Mouse (Mus musculus): ENCODE measurements at regions not wholly inside any gene's neighbourhood (a gene's known extent, or its start where the extent isn't known, plus 50 kb on each side); places are given as distances from the start of the nearest gene placed in this dataset.

DNA sequence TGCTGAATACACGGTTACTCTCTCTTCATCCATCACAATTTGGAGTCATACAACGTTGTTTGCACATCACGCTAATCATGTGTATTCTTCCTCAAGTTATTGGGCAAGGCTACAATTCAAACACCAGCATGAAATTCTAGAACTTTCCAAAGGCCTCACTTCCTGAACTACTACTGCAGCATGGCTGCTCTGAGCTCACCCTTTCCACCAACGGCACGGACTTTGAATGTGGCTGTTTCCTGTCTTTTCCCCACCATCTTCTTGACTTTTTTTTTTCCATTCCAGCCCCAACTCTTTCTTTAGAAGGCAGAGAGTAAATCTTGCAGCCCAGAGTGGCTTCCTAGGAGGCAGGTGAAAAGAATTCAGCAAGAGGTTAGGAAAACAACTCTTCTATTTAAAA, 129.2 kb upstream of the Lmo4 start:
- DNase-seq (ENCODE audit: low spot score) (no peak), ATAC-seq (ENCODE audit: insufficient number of reproducible peaks, low FRiP score, low TSS enrichment, low read depth) (no peak)
- no peak overlapping the region for H3K27ac ChIP-seq (replicated peaks; ENCODE audit: low read depth, low read length)
- no peaks in the 10 kb centered on the region for H3K9me3 ChIP-seq (ENCODE audit: control insufficient read depth, low read length)
- 89% methylated on average over 5 of the region's 5 CpGs for WGBS
- no peak overlapping the region for H3K9ac ChIP-seq (ENCODE audit: low read length)
- no peak overlapping the region for H3K4me3 ChIP-seq (ENCODE audit: low read depth, low read length)
- H3K36me3 ChIP-seq (ENCODE audit: control insufficient read depth, insufficient read depth, low read length), result no peaks in the 10 kb centered on the region
- H3K27me3 ChIP-seq (ENCODE audit: control insufficient read depth, insufficient read depth, low read length), result no peaks in the 10 kb centered on the region
- no peaks in the 10 kb centered on the region for H3K4me1 ChIP-seq (ENCODE audit: control insufficient read depth, insufficient read depth, low read length)
- no peak overlapping the region for H3K4me2 ChIP-seq (ENCODE audit: low read depth, severe bottlenecking)

DNA sequence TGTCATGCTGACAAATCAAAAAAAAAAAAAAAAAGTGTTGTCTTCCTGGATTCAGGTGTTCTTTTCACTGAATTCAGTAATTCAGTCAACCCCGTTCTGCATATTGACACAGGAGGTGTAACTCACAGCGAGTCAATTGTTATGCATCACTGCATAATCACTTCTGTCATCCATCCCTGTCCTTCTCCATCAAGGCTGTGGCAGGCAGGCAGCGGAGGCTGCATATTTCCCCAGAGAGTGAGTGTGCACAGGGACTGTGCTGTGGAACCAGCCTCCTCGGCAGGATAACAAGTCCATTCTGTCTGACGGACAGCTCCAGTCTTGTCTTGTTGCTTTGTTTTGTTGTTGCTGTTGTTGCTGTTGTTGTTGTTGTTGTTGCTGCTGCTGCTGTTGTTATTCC, 127.3 kb upstream of the Lmo4 start:
- no peak for DNase-seq (ENCODE audit: low spot score)
- Histone ChIP-seq H3K9me3 (ENCODE audit: control insufficient read depth, low read length) (no peaks in the 10 kb centered on the region), H3K4me1 (ENCODE audit: control insufficient read depth, insufficient read depth, low read length) (no peaks in the 10 kb centered on the region), H3K27me3 (ENCODE audit: control insufficient read depth, insufficient read depth, low read length) (no peaks in the 10 kb centered on the region), H3K27ac (replicated peaks; ENCODE audit: low read depth, low read length) (no peak overlapping the region), H3K36me3 (ENCODE audit: control insufficient read depth, insufficient read depth, low read length) (no peaks in the 10 kb centered on the region), H3K4me3 (ENCODE audit: low read depth, low read length) (no peak overlapping the region), H3K4me2 (ENCODE audit: low read depth, severe bottlenecking) (no peak overlapping the region), H3K9ac (ENCODE audit: low read length) (no peak overlapping the region)
- WGBS, result 21% methylated on average over 5 of the region's 5 CpGs
- no peak for ATAC-seq (ENCODE audit: insufficient number of reproducible peaks, low FRiP score, low TSS enrichment, low read depth)

DNA sequence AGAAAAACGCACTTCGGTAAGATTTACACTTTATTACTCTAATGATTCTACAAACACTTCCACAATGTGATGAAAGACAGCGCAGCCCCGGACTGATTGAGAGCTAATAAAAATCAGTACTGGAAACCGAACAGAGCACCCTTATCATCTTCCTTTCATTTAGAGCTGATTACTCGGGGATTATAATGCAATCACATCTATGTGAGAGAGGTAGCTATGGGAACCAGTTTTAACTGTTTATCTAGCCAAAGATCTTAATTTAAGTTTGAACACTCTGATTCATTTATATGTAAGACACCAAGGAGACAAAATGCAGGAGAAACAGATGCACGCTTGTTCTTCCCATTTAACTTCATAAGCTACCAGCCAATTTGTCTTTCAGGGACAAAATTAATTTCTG, 124.1 kb upstream of the Lmo4 start:
- WGBS, result 64% methylated on average over 7 of the region's 7 CpGs

DNA sequence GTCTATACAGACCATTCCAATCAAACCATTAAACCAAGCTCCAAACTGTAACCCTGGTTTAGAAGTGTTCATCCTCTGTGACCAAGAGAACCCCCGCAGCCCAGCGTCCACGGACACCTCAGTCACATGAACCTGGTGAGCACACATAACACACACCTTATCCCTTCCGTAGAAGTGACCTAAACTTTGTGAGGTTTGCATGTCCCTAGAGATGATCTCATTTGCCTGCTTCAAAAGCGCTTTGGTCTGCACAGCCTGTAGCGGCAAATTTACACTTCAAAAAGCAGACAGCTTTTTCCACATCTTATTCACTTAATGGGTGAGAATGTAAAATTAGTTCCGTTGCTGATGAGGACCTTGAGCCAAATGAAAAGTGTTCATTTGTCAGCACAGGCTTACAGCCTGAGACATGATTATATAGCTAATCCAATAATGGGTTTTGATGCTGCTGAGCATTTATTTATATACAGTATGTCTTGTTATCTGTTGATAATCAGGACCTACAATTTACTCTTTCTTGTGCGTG, 122.3 kb upstream of the Lmo4 start:
- H3K9ac ChIP-seq (ENCODE audit: low read length), result no peak overlapping the region
- no peaks in the 10 kb centered on the region for H3K4me1 ChIP-seq (ENCODE audit: control insufficient read depth, insufficient read depth, low read length)
- WGBS, result 95% methylated on average over 8 of the region's 8 CpGs
- no peak overlapping the region for H3K4me2 ChIP-seq (ENCODE audit: low read depth, severe bottlenecking)
- no peak for DNase-seq (ENCODE audit: low spot score)
- no peak overlapping the region for H3K4me3 ChIP-seq (ENCODE audit: low read depth, low read length)
- H3K36me3 ChIP-seq (ENCODE audit: control insufficient read depth, insufficient read depth, low read length), result no peaks in the 10 kb centered on the region
- no peaks in the 10 kb centered on the region for H3K9me3 ChIP-seq (ENCODE audit: control insufficient read depth, low read length)
- no peaks in the 10 kb centered on the region for H3K27me3 ChIP-seq (ENCODE audit: control insufficient read depth, insufficient read depth, low read length)
- ATAC-seq (ENCODE audit: insufficient number of reproducible peaks, low FRiP score, low TSS enrichment, low read depth), result no peak
- no peak overlapping the region for H3K27ac ChIP-seq (replicated peaks; ENCODE audit: low read depth, low read length)

More for the DNA sequence above, 124.1 kb upstream of the Lmo4 start:
- Histone ChIP-seq H3K27me3 (ENCODE audit: control insufficient read depth, insufficient read depth, low read length) (no peaks in the 10 kb centered on the region), H3K9ac (ENCODE audit: low read length) (no peak overlapping the region), H3K9me3 (ENCODE audit: control insufficient read depth, low read length) (no peaks in the 10 kb centered on the region), H3K4me2 (ENCODE audit: low read depth, severe bottlenecking) (no peak overlapping the region), H3K36me3 (ENCODE audit: control insufficient read depth, insufficient read depth, low read length) (no peaks in the 10 kb centered on the region), H3K27ac (replicated peaks; ENCODE audit: low read depth, low read length) (no peak overlapping the region), H3K4me1 (ENCODE audit: control insufficient read depth, insufficient read depth, low read length) (no peaks in the 10 kb centered on the region), H3K4me3 (ENCODE audit: low read depth, low read length) (no peak overlapping the region)
- DNase-seq (ENCODE audit: low spot score) (no peak), ATAC-seq (ENCODE audit: insufficient number of reproducible peaks, low FRiP score, low TSS enrichment, low read depth) (no peak)

DNA sequence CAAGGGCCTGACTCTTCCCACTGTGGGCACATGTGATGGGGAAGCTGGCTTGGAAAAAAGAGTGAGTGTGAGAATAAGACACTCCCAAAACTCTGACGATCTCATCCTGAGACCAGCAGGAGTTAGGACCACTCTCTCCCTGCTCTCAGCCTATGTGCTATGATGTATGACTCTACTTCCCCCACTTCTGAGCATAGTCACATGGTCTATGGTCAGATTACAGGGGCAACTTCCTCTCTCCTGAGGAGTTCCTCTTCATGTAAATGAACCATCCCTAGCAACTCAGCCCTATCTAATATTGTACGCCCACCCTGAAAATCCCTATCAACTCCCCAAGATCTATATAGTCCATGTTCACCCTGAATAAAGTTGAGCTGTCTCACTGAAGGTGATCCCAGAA, 120.0 kb upstream of the Lmo4 start:
- Histone ChIP-seq H3K27me3 (ENCODE audit: control insufficient read depth, insufficient read depth, low read length) (no peaks in the 10 kb centered on the region), H3K9me3 (ENCODE audit: control insufficient read depth, low read length) (no peaks in the 10 kb centered on the region), H3K4me1 (ENCODE audit: control insufficient read depth, insufficient read depth, low read length) (no peaks in the 10 kb centered on the region), H3K27ac (replicated peaks; ENCODE audit: low read depth, low read length) (no peak overlapping the region), H3K9ac (ENCODE audit: low read length) (no peak overlapping the region), H3K4me3 (ENCODE audit: low read depth, low read length) (no peak overlapping the region), H3K4me2 (ENCODE audit: low read depth, severe bottlenecking) (no peak overlapping the region), H3K36me3 (ENCODE audit: control insufficient read depth, insufficient read depth, low read length) (no peaks in the 10 kb centered on the region)
- no peak for ATAC-seq (ENCODE audit: insufficient number of reproducible peaks, low FRiP score, low TSS enrichment, low read depth)
- WGBS, result 93% methylated on average over 2 of the region's 2 CpGs
- DNase-seq (ENCODE audit: low spot score), result no peak

DNA sequence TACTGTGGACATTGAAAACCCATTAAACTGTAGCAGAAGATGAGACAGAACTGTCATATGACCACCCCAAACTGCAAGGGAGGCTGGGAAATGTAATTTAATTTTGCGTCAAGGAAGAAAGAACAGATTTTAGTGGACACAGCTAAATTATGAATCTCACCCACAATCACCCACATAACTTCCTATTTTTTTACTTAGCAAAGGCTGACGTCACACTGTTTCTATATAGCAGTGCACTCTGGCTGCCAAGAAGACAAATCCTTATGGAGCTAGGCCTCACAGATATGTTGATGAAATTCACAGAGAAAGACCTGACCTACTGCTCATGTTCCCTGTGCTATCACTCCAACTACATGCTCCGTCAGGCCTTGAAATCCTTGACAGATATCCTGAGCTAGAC, 118.5 kb upstream of the Lmo4 start:
- WGBS, result 92% methylated on average over 3 of the region's 3 CpGs
- Histone ChIP-seq H3K9me3 (ENCODE audit: control insufficient read depth, low read length) (no peaks in the 10 kb centered on the region), H3K4me2 (ENCODE audit: low read depth, severe bottlenecking) (no peak overlapping the region), H3K4me1 (ENCODE audit: control insufficient read depth, insufficient read depth, low read length) (peaks cover 4% of the 10 kb centered on the region), H3K27me3 (ENCODE audit: control insufficient read depth, insufficient read depth, low read length) (no peaks in the 10 kb centered on the region), H3K4me3 (ENCODE audit: low read depth, low read length) (no peak overlapping the region), H3K36me3 (ENCODE audit: control insufficient read depth, insufficient read depth, low read length) (no peaks in the 10 kb centered on the region), H3K9ac (ENCODE audit: low read length) (no peak overlapping the region), H3K27ac (replicated peaks; ENCODE audit: low read depth, low read length) (no peak overlapping the region)
- DNase-seq (ENCODE audit: low spot score), result no peak
- ATAC-seq (ENCODE audit: insufficient number of reproducible peaks, low FRiP score, low TSS enrichment, low read depth), result no peak

DNA sequence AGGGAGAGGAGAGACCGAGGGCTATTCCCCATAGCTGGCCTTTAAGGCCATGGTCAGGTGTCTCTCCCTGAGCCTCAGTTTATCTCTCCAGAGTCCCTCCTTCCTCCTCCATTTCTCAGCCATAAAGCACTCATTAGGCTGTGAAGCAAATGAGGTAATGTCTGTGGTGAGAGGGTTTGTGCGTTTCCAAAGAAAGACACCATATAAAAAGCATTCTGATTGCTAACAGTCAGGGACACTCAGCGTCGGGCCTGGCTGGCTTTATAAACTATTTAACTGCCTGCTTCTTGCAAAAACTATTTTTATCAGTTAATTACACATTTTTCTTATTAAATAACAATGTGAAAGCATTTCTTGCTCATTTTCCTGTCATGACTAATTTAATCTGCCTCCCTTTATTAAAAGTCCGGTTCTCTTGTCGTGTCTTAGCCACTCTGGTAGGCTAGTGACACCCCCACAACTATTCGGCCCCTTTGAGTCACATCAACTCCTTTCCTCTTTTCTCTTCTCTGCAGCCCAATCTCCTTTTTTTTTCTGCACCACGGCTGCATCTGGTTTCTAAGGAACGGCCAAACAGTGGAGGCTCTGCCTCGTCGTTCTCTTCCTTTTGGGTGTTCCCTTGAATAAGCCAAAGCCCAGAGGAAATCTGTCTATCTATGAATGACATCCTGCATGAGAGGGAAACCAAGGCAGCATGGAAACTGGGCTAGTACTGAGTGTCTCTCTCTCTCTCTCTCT, 114.6 kb upstream of the Lmo4 start:
- Histone ChIP-seq H3K27ac (replicated peaks; ENCODE audit: low read depth, low read length) (no peak overlapping the region), H3K4me1 (ENCODE audit: control insufficient read depth, insufficient read depth, low read length) (peaks cover 4% of the 10 kb centered on the region), H3K9ac (ENCODE audit: low read length) (no peak overlapping the region), H3K4me3 (ENCODE audit: low read depth, low read length) (no peak overlapping the region), H3K36me3 (ENCODE audit: control insufficient read depth, insufficient read depth, low read length) (no peaks in the 10 kb centered on the region), H3K27me3 (ENCODE audit: control insufficient read depth, insufficient read depth, low read length) (no peaks in the 10 kb centered on the region), H3K4me2 (ENCODE audit: low read depth, severe bottlenecking) (no peak overlapping the region), H3K9me3 (ENCODE audit: control insufficient read depth, low read length) (no peaks in the 10 kb centered on the region)
- ATAC-seq (ENCODE audit: insufficient number of reproducible peaks, low FRiP score, low TSS enrichment, low read depth) (no peak), DNase-seq (ENCODE audit: low spot score) (no peak)
- 59% methylated on average over 11 of the region's 11 CpGs for WGBS

DNA sequence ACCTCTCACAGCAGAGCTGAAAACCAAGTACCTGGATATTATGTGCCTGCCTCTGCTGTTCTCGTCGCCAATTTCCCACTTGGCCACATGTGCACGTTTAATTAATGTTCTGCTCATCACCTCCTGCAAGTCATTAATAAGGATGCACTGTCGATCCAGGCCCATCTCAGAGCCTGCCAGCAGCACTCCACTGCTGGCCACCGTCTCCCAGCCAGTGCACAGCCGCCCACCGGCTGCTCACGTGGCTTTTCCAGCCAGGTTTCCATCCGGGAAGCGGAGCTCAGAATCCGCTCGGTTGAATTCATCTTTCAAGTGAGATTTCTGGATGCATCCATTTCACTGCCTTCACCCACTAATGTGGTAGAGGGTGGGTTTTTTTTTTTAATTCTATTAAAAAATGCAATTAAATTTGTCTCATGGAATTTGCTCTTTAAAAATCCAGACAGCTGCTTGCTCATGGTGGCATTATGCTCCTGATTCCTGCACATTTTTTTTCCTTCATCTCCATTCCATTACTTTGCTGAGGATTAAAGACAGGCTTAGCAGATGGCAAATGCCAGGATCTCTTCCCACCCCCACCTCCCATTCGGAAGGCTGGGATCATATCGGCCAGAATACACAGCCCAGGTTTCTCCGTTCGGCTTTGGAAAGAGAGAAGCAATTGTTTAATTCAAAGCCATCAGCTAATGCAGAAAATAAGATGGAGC, 113.9 kb upstream of the Lmo4 start:
- 0 out of 2 replicates have a peak, but pooled peaks have one; percentile 35 for ATAC-seq (ENCODE audit: insufficient number of reproducible peaks, low FRiP score, low TSS enrichment, low read depth)
- Histone ChIP-seq H3K4me2 (ENCODE audit: low read depth, severe bottlenecking) (no peak overlapping the region), H3K9ac (ENCODE audit: low read length) (no peak overlapping the region), H3K4me1 (ENCODE audit: control insufficient read depth, insufficient read depth, low read length) (peaks cover 4% of the 10 kb centered on the region), H3K9me3 (ENCODE audit: control insufficient read depth, low read length) (no peaks in the 10 kb centered on the region), H3K4me3 (ENCODE audit: low read depth, low read length) (no peak overlapping the region), H3K27ac (replicated peaks; ENCODE audit: low read depth, low read length) (no peak overlapping the region), H3K36me3 (ENCODE audit: control insufficient read depth, insufficient read depth, low read length) (no peaks in the 10 kb centered on the region), H3K27me3 (ENCODE audit: control insufficient read depth, insufficient read depth, low read length) (no peaks in the 10 kb centered on the region)
- DNase-seq (ENCODE audit: low spot score), result no peak
- WGBS, result 51% methylated on average over 16 of the region's 16 CpGs

Data from limb, embryonic 11.5 days (tissue).